Mouse (Mus musculus): ENCODE measurements around the gene Atf6.

Atf6 gene

GRCm38 (mm10) chr1:170882915-170883485 is 15.4 kb upstream of the Atf6 start:
- DNase-seq: no peak

GRCm38 (mm10) chr1:170876906-170877305 is 9.3 kb upstream of the Atf6 start:
- no peak for DNase-seq

- DNase-seq: no peak
Measured at GRCm38 (mm10) chr1:170875676-170876075, 8.1 kb upstream of the Atf6 start.

GRCm38 (mm10) chr1:170871961-170872360 is 4.4 kb upstream of the Atf6 start:
- DNase-seq: no peak

GRCm38 (mm10) chr1:170871402-170871801 is 3.8 kb upstream of the Atf6 start:
- DNase-seq: no peak

GRCm38 (mm10) chr1:170868905-170869283 is 1.3 kb upstream of the Atf6 start:
- no peak for DNase-seq

GRCm38 (mm10) chr1:170868107-170868904 is 735 bp upstream of the Atf6 start:
- peak; percentile 53 to 63 for DNase-seq

- DNase-seq: peak in 1 of 2 experiments; percentile 30
Measured at GRCm38 (mm10) chr1:170866992-170867690, 430 bp downstream of the Atf6 start.

- DNase-seq: no peak
Measured at GRCm38 (mm10) chr1:170865406-170865805, 2.2 kb downstream of the Atf6 start.

GRCm38 (mm10) chr1:170864754-170865153 is 2.8 kb downstream of the Atf6 start:
- DNase-seq: peak; percentile 40 to 52

GRCm38 (mm10) chr1:170864234-170864633 is 3.3 kb downstream of the Atf6 start:
- no peak for DNase-seq

GRCm38 (mm10) chr1:170863033-170863432 is 4.5 kb downstream of the Atf6 start:
- DNase-seq: no peak

GRCm38 (mm10) chr1:170862435-170862717 is 5.2 kb downstream of the Atf6 start:
- DNase-seq: no peak

- DNase-seq: peak in 1 of 2 experiments; percentile 20
Measured at GRCm38 (mm10) chr1:170861671-170862434, 5.7 kb downstream of the Atf6 start.

- no peak for DNase-seq
Measured at GRCm38 (mm10) chr1:170858872-170859271, 8.7 kb downstream of the Atf6 start.

- no peak for DNase-seq
Measured at GRCm38 (mm10) chr1:170857369-170857768, 10.2 kb downstream of the Atf6 start.

- no peak for DNase-seq
Measured at GRCm38 (mm10) chr1:170855056-170855760, 12.4 kb downstream of the Atf6 start.

GRCm38 (mm10) chr1:170853604-170854003 is 14.0 kb downstream of the Atf6 start:
- peak; percentile 55 to 57 for DNase-seq

GRCm38 (mm10) chr1:170850637-170851624 is 16.6 kb downstream of the Atf6 start:
- no peak for DNase-seq

- DNase-seq: no peak
Measured at GRCm38 (mm10) chr1:170850007-170850406, 17.6 kb downstream of the Atf6 start.

Measured in B cell, adult 2 months (primary cell).